In the genomic region with DNA sequence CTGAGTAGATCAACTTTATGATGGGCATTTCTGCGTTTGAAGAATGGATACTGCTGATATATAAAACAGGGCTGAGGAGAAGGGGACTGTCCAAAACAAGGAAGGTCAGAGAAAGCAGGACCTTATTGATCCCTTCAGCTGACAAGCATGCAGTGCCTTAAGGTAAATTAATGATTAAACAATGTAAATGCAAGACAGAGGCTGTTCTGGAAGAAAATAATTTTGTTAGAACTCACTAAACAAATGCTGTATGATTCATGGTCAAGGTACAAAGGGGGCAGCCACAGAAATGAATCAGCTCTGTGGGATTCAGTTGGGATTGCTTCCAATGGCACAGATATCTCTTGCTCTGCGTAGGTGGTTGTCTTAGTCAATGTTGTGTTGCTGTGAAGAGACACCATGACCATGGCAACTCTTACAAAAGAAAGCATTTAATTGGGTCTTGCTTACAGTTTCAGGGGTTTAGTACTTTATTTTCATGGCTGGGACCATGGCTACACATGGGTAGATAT, we compare ENCODE assay signal across 19 mouse cellular contexts.
"Had no signal": no experiment of that assay in that cellular context is flagged by ENCODE, and none has a peak within 500 bp of the region (broad histone marks: within the 10 kb centered on the region; RNA-seq: fewer than 3 reads in every experiment).

No protein-coding gene starts in this region.

- H3K9me3 ChIP-seq: intestine, embryonic 15.5 days; kidney, embryonic 15.5 days; limb, embryonic 12.5 days; limb, embryonic 15.5 days; liver, embryonic 15.5 days; stomach, embryonic 15.5 days had no signal

- H3K36me3 ChIP-seq: intestine, embryonic 15.5 days; kidney, embryonic 15.5 days; limb, embryonic 12.5 days; limb, embryonic 15.5 days; liver, embryonic 15.5 days; stomach, embryonic 15.5 days had no signal

- DNase-seq: kidney, adult 11 months; kidney, adult 8-10 months; kidney, postnatal 10 days; kidney, postnatal 36 days; left cerebral cortex, postnatal 4 days; lung, embryonic 14.5 days; midbrain, embryonic 14.5 days; right cerebral cortex, postnatal 14 days; spleen, adult 18-20 months; thymus, postnatal 25 days had no signal

- ATAC-seq: intestine, embryonic 15.5 days; lung, postnatal 0 days had no signal

- H3K9ac ChIP-seq: intestine, embryonic 15.5 days; kidney, embryonic 15.5 days; limb, embryonic 12.5 days; limb, embryonic 15.5 days; liver, embryonic 15.5 days; lung, embryonic 14.5 days; stomach, embryonic 15.5 days had no signal

- H3K27me3 ChIP-seq: intestine, embryonic 15.5 days; kidney, embryonic 15.5 days; limb, embryonic 12.5 days; limb, embryonic 15.5 days; liver, embryonic 15.5 days; stomach, embryonic 15.5 days had no signal

- H3K4me2 ChIP-seq: intestine, embryonic 15.5 days; kidney, embryonic 15.5 days; limb, embryonic 12.5 days; limb, embryonic 15.5 days; liver, embryonic 15.5 days; lung, embryonic 14.5 days; stomach, embryonic 15.5 days had no signal

- H3K4me3 ChIP-seq: intestine, embryonic 15.5 days; kidney, embryonic 15.5 days; left cerebral cortex, adult 2 months; limb, embryonic 12.5 days; limb, embryonic 15.5 days; liver, embryonic 15.5 days; stomach, embryonic 15.5 days had no signal

- H3K27ac ChIP-seq: intestine, embryonic 15.5 days; kidney, embryonic 15.5 days; left cerebral cortex, adult 2 months; limb, embryonic 12.5 days; limb, embryonic 15.5 days; liver, embryonic 15.5 days; macrophage; stomach, embryonic 15.5 days had no signal

- H3K4me1 ChIP-seq: intestine, embryonic 15.5 days; kidney, embryonic 15.5 days; limb, embryonic 12.5 days; limb, embryonic 15.5 days; liver, embryonic 15.5 days; stomach, embryonic 15.5 days had no signal
